Mouse (Mus musculus) intestine, postnatal 0 days (tissue): Measurements from ENCODE around the gene Prpf8. TPM values are rescaled to one million over a fixed set of nuclear protein-coding genes. Genes with fewer than 3 reads are reported as not detected.

ENCODE experiments used
- ATAC-seq: fragments of 200-750 bp; cut with Nextera tagmentation; 2 replicates; pipeline ENCODE4 v1.8.0; 2017; ENCODE audit warnings: mild to moderate bottlenecking, moderate TSS enrichment, moderate library complexity
- H3K27ac ChIP-seq: fragments of 300-500 bp; sonication (generic); 2 replicates; pipeline ENCODE4 v1.5.1; 2014; ENCODE audit warnings: mild to moderate bottlenecking, low read depth, low read length, moderate library complexity
- H3K27me3 ChIP-seq: fragments of 300-500 bp; sonication (generic); replicated peaks from 2 replicates; pipeline ENCODE4 v1.6.1; 2014; ENCODE audit warnings: low read length, mixed read lengths; ENCODE audit not compliant: control insufficient read depth, insufficient read depth
- H3K36me3 ChIP-seq: fragments of 300-500 bp; sonication (generic); 2 replicates; pipeline ENCODE4 v1.6.1; 2014; ENCODE audit warnings: mild to moderate bottlenecking, moderate library complexity; ENCODE audit not compliant: control insufficient read depth, insufficient read depth
- H3K4me1 ChIP-seq: fragments of 300-500 bp; sonication (generic); replicated peaks from 2 replicates; pipeline ENCODE4 v1.6.1; 2014; ENCODE audit warnings: antibody characterized with exemption, low read length, mixed read lengths; ENCODE audit not compliant: control insufficient read depth, insufficient read depth
- H3K4me2 ChIP-seq: fragments of 300-500 bp; sonication (generic); replicated peaks from 2 replicates; pipeline ENCODE4 v1.6.1; 2014; ENCODE audit warnings: low read depth, mild to moderate bottlenecking, moderate library complexity
- H3K4me3 ChIP-seq: fragments of 300-500 bp; sonication (generic); 2 replicates; pipeline ENCODE4 v1.5.1; 2014; ENCODE audit warnings: low read depth, low read length
- H3K9ac ChIP-seq: fragments of 300-500 bp; sonication (generic); 2 replicates; pipeline ENCODE4 v1.6.1; 2014; ENCODE audit warnings: mild to moderate bottlenecking, low read depth, low read length
- H3K9me3 ChIP-seq: fragments of 300-500 bp; sonication (generic); 2 replicates; pipeline ENCODE4 v1.6.1; 2016; ENCODE audit warnings: mixed run types; ENCODE audit not compliant: control insufficient read depth
- CTCF ChIP-seq: sonication (generic); IDR thresholded peaks from 2 replicates; pipeline ENCODE4 v1.5.1; 2016; ENCODE audit warnings: low read depth, mild to moderate bottlenecking, control low read depth, antibody characterized with exemption, moderate library complexity
- WGBS: fragments of 180-500 bp; shearing (Covaris S2); extraction: QIAGEN DNeasy Blood & Tissue Kit; methylation state at CpG from one replicate; pipeline ENCODE4 v1.1.7; 2014; 5-methylcytosine and 5-hydroxymethylcytosine counted together
- polyA plus RNA-seq: library from polyadenylated mRNA; unstranded; fragments of >200 nt; fragmentation: Nextera tagmentation; extraction: Ambion mirVana; gene quantifications from 2 replicates; pipeline ENCODE4 v1.2.1, GENCODE M21; 2015

The Prpf8 gene
- polyA plus RNA-seq, 1 experiment from 2014 or later: 15.5 TPM

GRCm38 (mm10) chr11:75513336-75513735 is 26.7 kb downstream of the Prpf8 start, which contains the start of gene Scarf1:
Gene Scarf1 (plus strand): TSS chr11:75513540.
- H3K9me3 ChIP-seq: no peaks in the 10 kb centered on the region
- H3K36me3 ChIP-seq: peaks cover 10% of the 10 kb centered on the region
- H3K4me1 ChIP-seq: no peaks in the 10 kb centered on the region; the same call in 1 of the 2 replicates
- no peak for ATAC-seq
- H3K27ac ChIP-seq: no peak within 1 kb of the TSS
- TF ChIP-seq CTCF: no peak
- peak within 1 kb of the TSS; percentile 7; the same call in 1 of the 2 replicates for H3K9ac ChIP-seq
- peak within 1 kb of the TSS; percentile 27 for H3K4me2 ChIP-seq
- 0 out of 2 replicates have a peak within 1 kb of the TSS, but pooled peaks have one; percentile 3 for H3K4me3 ChIP-seq
- 68% methylated on average over 8 of the region's 8 CpGs for WGBS
- no peaks in the 10 kb centered on the region for H3K27me3 ChIP-seq

GRCm38 (mm10) chr11:75515186-75515585 is 28.6 kb downstream of the Prpf8 start:
- Histone ChIP-seq H3K4me2 (no peak overlapping the region), H3K27ac (no peak overlapping the region), H3K27me3 (no peaks in the 10 kb centered on the region), H3K36me3 (no peaks in the 10 kb centered on the region; the same call in 1 of the 2 replicates), H3K4me1 (no peaks in the 10 kb centered on the region; the same call in 1 of the 2 replicates), H3K9ac (no peak overlapping the region), H3K4me3 (no peak overlapping the region), H3K9me3 (no peaks in the 10 kb centered on the region)
- ATAC-seq: no peak
- no peak for TF ChIP-seq CTCF
- 87% methylated on average over 25 of the region's 25 CpGs for WGBS

GRCm38 (mm10) chr11:75519834-75520633 is 33.4 kb downstream of the Prpf8 start:
- no peak for ATAC-seq
- 71% methylated on average over 15 of the region's 15 CpGs for WGBS
- H3K9ac ChIP-seq: no peak overlapping the region
- no peak for TF ChIP-seq CTCF
- H3K4me3 ChIP-seq: no peak overlapping the region
- no peak overlapping the region for H3K27ac ChIP-seq
- H3K4me1 ChIP-seq: no peaks in the 10 kb centered on the region
- H3K4me2 ChIP-seq: no peak overlapping the region
- no peaks in the 10 kb centered on the region for H3K9me3 ChIP-seq
- no peaks in the 10 kb centered on the region; the same call in 1 of the 2 replicates for H3K36me3 ChIP-seq
- no peaks in the 10 kb centered on the region for H3K27me3 ChIP-seq

GRCm38 (mm10) chr11:75521609-75522008 is 35.0 kb downstream of the Prpf8 start:
- Histone ChIP-seq H3K36me3 (no peaks in the 10 kb centered on the region; the same call in 1 of the 2 replicates), H3K4me2 (no peak overlapping the region), H3K4me1 (no peaks in the 10 kb centered on the region), H3K27me3 (no peaks in the 10 kb centered on the region), H3K4me3 (no peak overlapping the region), H3K27ac (no peak overlapping the region), H3K9ac (no peak overlapping the region), H3K9me3 (no peaks in the 10 kb centered on the region)
- 89% methylated on average over 4 of the region's 4 CpGs for WGBS
- no peak for TF ChIP-seq CTCF
- ATAC-seq: no peak

GRCm38 (mm10) chr11:75522793-75523192 is 36.2 kb downstream of the Prpf8 start:
- Histone ChIP-seq H3K27ac (no peak overlapping the region), H3K9me3 (no peaks in the 10 kb centered on the region), H3K4me2 (no peak overlapping the region), H3K36me3 (no peaks in the 10 kb centered on the region; the same call in 1 of the 2 replicates), H3K9ac (no peak overlapping the region), H3K27me3 (no peaks in the 10 kb centered on the region), H3K4me1 (no peaks in the 10 kb centered on the region), H3K4me3 (no peak overlapping the region)
- no peak for TF ChIP-seq CTCF
- 95% methylated on average over 2 of the region's 2 CpGs for WGBS
- no peak for ATAC-seq

GRCm38 (mm10) chr11:75525531-75526125 is 39.0 kb downstream of the Prpf8 start:
- no peak overlapping the region for H3K4me3 ChIP-seq
- no peaks in the 10 kb centered on the region for H3K9me3 ChIP-seq
- H3K36me3 ChIP-seq: no peaks in the 10 kb centered on the region; the same call in 1 of the 2 replicates
- no peak overlapping the region for H3K4me2 ChIP-seq
- no peak for TF ChIP-seq CTCF
- no peak overlapping the region for H3K27ac ChIP-seq
- no peak for ATAC-seq
- H3K9ac ChIP-seq: no peak overlapping the region
- H3K4me1 ChIP-seq: no peaks in the 10 kb centered on the region
- WGBS: 85% methylated on average over 15 of the region's 15 CpGs
- H3K27me3 ChIP-seq: no peaks in the 10 kb centered on the region
